Mouse (Mus musculus) heart, embryonic 15.5 days (tissue): ENCODE measurements around the gene Celf5. TPM values are rescaled to one million over a fixed set of nuclear protein-coding genes. Genes with fewer than 3 reads are reported as not detected.

Experiments used
- ATAC-seq: fragments of 200-750 bp; cut with Nextera tagmentation; replicated peaks from 2 replicates; pipeline ENCODE4 v1.8.0; 2017; ENCODE audit warnings: low read depth, moderate TSS enrichment; ENCODE audit not compliant: insufficient number of reproducible peaks, insufficient read depth, low FRiP score
- H3K27ac ChIP-seq: fragments of 300-500 bp; sonication (generic); 2 replicates; pipeline ENCODE4 v1.5.1; 2015; ENCODE audit warnings: mild to moderate bottlenecking, inconsistent platforms
- H3K27me3 ChIP-seq: fragments of 300-500 bp; sonication (generic); 2 replicates; pipeline ENCODE4 v1.6.1; 2015; ENCODE audit warnings: inconsistent platforms
- H3K36me3 ChIP-seq: fragments of 300-500 bp; sonication (generic); 2 replicates; pipeline ENCODE4 v1.6.1; 2015; ENCODE audit warnings: mild to moderate bottlenecking, inconsistent platforms
- H3K4me1 ChIP-seq: fragments of 300-500 bp; sonication (generic); replicated peaks from 2 replicates; pipeline ENCODE4 v1.6.1; 2015; ENCODE audit warnings: inconsistent platforms
- H3K4me2 ChIP-seq: fragments of 300-500 bp; sonication (generic); 2 replicates; pipeline ENCODE4 v1.6.1; 2015; ENCODE audit warnings: inconsistent platforms, mild to moderate bottlenecking, moderate library complexity
- H3K4me3 ChIP-seq: fragments of 300-500 bp; sonication (generic); 2 replicates; pipeline ENCODE4 v1.5.1; 2015; ENCODE audit warnings: mild to moderate bottlenecking, inconsistent platforms
- H3K9ac ChIP-seq: fragments of 300-500 bp; sonication (generic); 2 replicates; pipeline ENCODE4 v1.6.1; 2015; ENCODE audit warnings: mild to moderate bottlenecking, inconsistent platforms
- H3K9me3 ChIP-seq: fragments of 300-500 bp; sonication (generic); replicated peaks from 2 replicates; pipeline ENCODE4 v1.6.1; 2016; ENCODE audit warnings: inconsistent platforms
- WGBS: fragments of 180-500 bp; shearing (Covaris S2); methylation state at CpG from one replicate; pipeline ENCODE4 v1.1.7; 2015; ENCODE audit warnings: mixed read lengths; 5-methylcytosine and 5-hydroxymethylcytosine counted together
- polyA plus RNA-seq: library from polyadenylated mRNA; unstranded; fragments of >200 nt; fragmentation: Nextera tagmentation; extraction: Ambion mirVana; gene quantifications from 2 replicates; pipeline ENCODE4 v1.2.1, GENCODE M21; 2015

Celf5 gene
- 0.08 and 0.41 TPM in 2 replicates for polyA plus RNA-seq

DNA sequence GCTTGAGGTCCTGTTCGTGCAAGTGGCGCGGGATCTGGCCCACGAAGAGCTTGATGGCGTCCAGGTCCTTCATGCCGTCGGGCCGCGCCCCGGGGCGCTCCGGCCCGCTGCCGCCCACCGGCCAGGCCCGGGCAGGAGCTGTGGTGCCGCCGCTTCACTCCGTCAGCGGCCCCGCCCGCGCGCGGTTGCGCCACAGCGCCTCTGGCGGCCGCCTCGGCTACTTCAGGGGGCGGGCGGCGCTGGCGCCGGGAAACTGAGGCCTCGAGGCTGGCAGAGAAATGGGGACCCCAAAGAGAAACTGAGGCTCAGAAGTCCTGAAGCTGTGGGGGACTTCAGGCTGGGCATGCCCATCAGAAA is at the start of gene Celf5:
TSS of gene Celf5 (minus strand) at position 177 of the 357 bp plus-strand sequence.
- Histone ChIP-seq H3K36me3 (peaks cover 11% of the 10 kb centered on the region), H3K4me2 (peak within 1 kb of the TSS; percentile 94), H3K27me3 (peaks cover 48% of the 10 kb centered on the region), H3K9me3 (no peaks in the 10 kb centered on the region), H3K4me1 (peaks cover 12% of the 10 kb centered on the region), H3K9ac (peak within 1 kb of the TSS; percentile 55), H3K4me3 (peak within 1 kb of the TSS; percentile 54), H3K27ac (no peak within 1 kb of the TSS)
- ATAC-seq: peak; percentile 16; the same call in 1 of the 2 replicates
- WGBS: 0% methylated on average over 20 of the region's 36 CpGs

- peaks cover 15% of the 10 kb centered on the region for H3K4me1 ChIP-seq
- H3K9ac ChIP-seq: no peak overlapping the region
- no peaks in the 10 kb centered on the region for H3K9me3 ChIP-seq
- no peak overlapping the region for H3K4me2 ChIP-seq
- ATAC-seq: no peak; the same call in 1 of the 2 replicates
- H3K27me3 ChIP-seq: no peaks in the 10 kb centered on the region
- peaks cover 26% of the 10 kb centered on the region for H3K36me3 ChIP-seq
- H3K4me3 ChIP-seq: no peak overlapping the region
- H3K27ac ChIP-seq: no peak overlapping the region
- 15% methylated on average over 14 of the region's 14 CpGs for WGBS
These were observed 44.3 kb upstream of the Celf5 start for GRCm38 (mm10) chr10:81526779-81527178.

GRCm38 (mm10) chr10:81525017-81525694 is 42.6 kb upstream of the Celf5 start:
- WGBS: 45% methylated on average over 12 of the region's 13 CpGs
- Histone ChIP-seq H3K4me3 (no peak overlapping the region), H3K27me3 (no peaks in the 10 kb centered on the region), H3K36me3 (peaks cover 12% of the 10 kb centered on the region; the same call in 1 of the 2 replicates), H3K9me3 (no peaks in the 10 kb centered on the region), H3K4me1 (peaks cover 15% of the 10 kb centered on the region), H3K27ac (no peak overlapping the region; the same call in 1 of the 2 replicates), H3K9ac (no peak overlapping the region), H3K4me2 (no peak overlapping the region)
- no peak for ATAC-seq

GRCm38 (mm10) chr10:81524051-81524605 is 41.6 kb upstream of the Celf5 start, which contains the start of gene Gna15:
Gene Gna15, minus strand, starts transcription at chr10:81524225.
- no peaks in the 10 kb centered on the region for H3K27me3 ChIP-seq
- WGBS: 17% methylated on average over 9 of the region's 9 CpGs
- peaks cover 15% of the 10 kb centered on the region for H3K4me1 ChIP-seq
- H3K9me3 ChIP-seq: no peaks in the 10 kb centered on the region
- peaks cover 2% of the 10 kb centered on the region; the same call in 1 of the 2 replicates for H3K36me3 ChIP-seq
- H3K4me3 ChIP-seq: peak within 1 kb of the TSS; percentile 15
- ATAC-seq: peak; percentile 45
- H3K27ac ChIP-seq: peak within 1 kb of the TSS; percentile 21
- no peak within 1 kb of the TSS for H3K9ac ChIP-seq
- peak within 1 kb of the TSS; percentile 46 for H3K4me2 ChIP-seq

GRCm38 (mm10) chr10:81523570-81523969 is 41.1 kb upstream of the Celf5 start:
- peak overlapping the region; percentile 21 for H3K27ac ChIP-seq
- 13% methylated on average over 19 of the region's 19 CpGs for WGBS

DNA sequence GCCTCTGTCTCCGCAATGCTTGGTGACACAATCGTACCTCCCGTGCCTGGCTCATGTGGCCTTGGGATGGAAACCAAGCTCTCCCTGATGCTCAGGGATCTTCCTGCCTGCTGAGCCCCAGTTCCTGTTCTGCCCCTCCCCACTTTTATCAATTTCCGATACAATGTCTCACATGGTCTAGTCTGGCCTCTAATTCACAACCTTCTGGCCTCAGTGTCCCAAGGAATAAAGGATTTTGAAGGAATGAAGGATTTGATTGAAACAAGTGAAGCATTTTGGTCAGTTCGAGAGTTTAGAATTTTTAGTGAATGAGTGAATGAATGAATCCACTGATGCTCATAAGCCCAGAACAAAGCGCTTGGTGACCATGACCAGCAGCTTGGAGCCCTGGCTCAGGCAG is 40.6 kb upstream of the Celf5 start:
- H3K4me2 ChIP-seq: 0 out of 2 replicates have a peak overlapping the region, but pooled peaks have one; percentile 46
- H3K27ac ChIP-seq: no peak overlapping the region
- H3K9ac ChIP-seq: no peak overlapping the region
- H3K36me3 ChIP-seq: no peaks in the 10 kb centered on the region
- 61% methylated on average over 6 of the region's 6 CpGs for WGBS
- H3K4me3 ChIP-seq: 0 out of 2 replicates have a peak overlapping the region, but pooled peaks have one; percentile 15
- no peaks in the 10 kb centered on the region for H3K27me3 ChIP-seq
- H3K4me1 ChIP-seq: peaks cover 15% of the 10 kb centered on the region
- H3K9me3 ChIP-seq: no peaks in the 10 kb centered on the region
- ATAC-seq: no peak

More at GRCm38 (mm10) chr10:81523570-81523969, 41.1 kb upstream of the Celf5 start:
- Histone ChIP-seq H3K4me3 (peak overlapping the region; percentile 15), H3K27me3 (no peaks in the 10 kb centered on the region), H3K36me3 (no peaks in the 10 kb centered on the region), H3K9ac (no peak overlapping the region), H3K9me3 (no peaks in the 10 kb centered on the region), H3K4me2 (peak overlapping the region; percentile 46), H3K4me1 (peaks cover 15% of the 10 kb centered on the region)
- ATAC-seq: no peak

DNA sequence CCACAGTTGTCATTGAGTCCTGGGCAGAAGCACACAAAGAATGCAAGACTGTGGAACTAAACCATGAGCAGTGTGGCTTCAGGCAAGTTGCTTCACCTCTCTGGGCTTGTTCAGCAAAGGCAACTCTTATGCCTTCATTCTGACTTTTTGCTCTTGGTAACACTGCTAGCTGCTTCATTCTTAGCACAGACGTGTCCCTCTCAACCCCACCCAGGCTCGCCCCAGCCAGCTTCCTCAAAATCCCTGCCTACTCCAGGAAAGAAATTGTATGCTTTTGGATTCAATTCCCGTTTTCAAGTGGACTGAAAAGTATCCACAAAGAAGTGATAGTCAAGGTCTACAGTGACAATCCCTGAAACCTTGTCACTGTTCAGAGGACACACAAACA is 37.5 kb upstream of the Celf5 start:
- Histone ChIP-seq H3K27me3 (no peaks in the 10 kb centered on the region), H3K9ac (no peak overlapping the region), H3K27ac (no peak overlapping the region), H3K4me1 (peaks cover 14% of the 10 kb centered on the region), H3K9me3 (no peaks in the 10 kb centered on the region), H3K36me3 (no peaks in the 10 kb centered on the region), H3K4me2 (no peak overlapping the region), H3K4me3 (no peak overlapping the region)
- ATAC-seq: no peak
- WGBS: 60% methylated on average over 3 of the region's 3 CpGs

DNA sequence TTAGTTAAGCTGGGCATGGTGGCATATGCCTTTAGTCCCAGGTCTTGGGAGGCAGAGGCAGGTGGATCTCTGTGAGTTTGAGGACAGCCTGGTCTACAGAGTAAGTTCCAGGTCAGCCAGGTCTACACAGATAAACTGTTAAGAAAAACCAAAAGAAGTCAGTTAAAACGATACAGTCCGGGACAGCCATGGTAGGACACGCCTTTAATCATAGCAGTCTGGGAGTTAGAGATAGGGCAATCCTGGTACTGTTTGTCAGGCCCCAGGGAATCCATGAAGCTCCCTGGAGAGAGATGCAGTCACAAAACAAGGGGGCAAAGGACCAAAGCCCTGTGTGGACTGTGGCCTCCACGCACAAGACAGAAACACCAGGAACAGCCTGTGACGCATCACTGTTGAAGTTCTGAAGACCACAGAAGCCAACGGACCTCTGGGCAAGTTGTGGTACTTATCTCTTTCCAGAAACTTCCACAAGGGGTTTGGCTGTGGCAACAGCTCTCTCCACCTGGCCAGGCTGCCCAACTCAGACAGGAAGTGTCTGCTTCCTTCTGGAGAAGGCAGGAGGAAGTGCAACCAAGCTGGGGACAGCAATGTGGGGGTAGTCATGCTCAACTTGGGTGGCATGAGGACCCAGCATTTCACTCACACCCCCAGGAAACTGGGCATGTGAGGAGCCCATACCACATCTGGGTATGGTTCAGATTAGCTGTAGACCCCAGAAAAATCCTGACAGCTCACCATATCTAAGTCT is 36.9 kb upstream of the Celf5 start:
- Histone ChIP-seq H3K36me3 (no peaks in the 10 kb centered on the region), H3K9me3 (no peaks in the 10 kb centered on the region), H3K9ac (no peak overlapping the region), H3K4me3 (no peak overlapping the region), H3K27ac (no peak overlapping the region), H3K4me2 (no peak overlapping the region), H3K27me3 (no peaks in the 10 kb centered on the region), H3K4me1 (peaks cover 11% of the 10 kb centered on the region)
- no peak for ATAC-seq
- 60% methylated on average over 6 of the region's 6 CpGs for WGBS

DNA sequence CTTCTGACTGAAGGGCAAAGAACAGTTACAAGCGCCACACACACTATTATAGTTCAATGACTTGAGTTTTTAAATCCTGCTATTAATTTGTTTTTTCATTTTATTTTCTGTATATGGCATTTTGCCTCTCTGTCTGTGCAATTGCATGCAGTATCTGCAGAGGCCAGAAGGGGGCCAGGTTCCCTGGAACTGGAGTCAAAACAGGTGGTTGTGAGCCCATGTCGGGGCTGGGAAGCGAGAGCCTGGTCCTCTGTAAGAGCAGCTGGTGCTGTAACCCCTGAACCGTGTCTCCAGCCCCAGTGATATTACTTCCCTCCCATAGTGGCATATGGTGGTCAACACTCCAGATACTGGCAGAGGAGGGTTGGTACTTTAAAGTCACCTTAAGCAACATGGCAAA is 36.0 kb upstream of the Celf5 start:
- WGBS: 10% methylated on average over 4 of the region's 4 CpGs
- Histone ChIP-seq H3K4me2 (no peak overlapping the region), H3K9me3 (no peaks in the 10 kb centered on the region), H3K4me3 (no peak overlapping the region), H3K36me3 (no peaks in the 10 kb centered on the region), H3K9ac (no peak overlapping the region), H3K27ac (no peak overlapping the region), H3K27me3 (no peaks in the 10 kb centered on the region), H3K4me1 (peaks cover 3% of the 10 kb centered on the region; the same call in 1 of the 2 replicates)
- ATAC-seq: no peak

GRCm38 (mm10) chr10:81517227-81517626 is 34.7 kb upstream of the Celf5 start:
- H3K4me1 ChIP-seq: no peaks in the 10 kb centered on the region
- H3K27ac ChIP-seq: no peak overlapping the region
- H3K9me3 ChIP-seq: no peaks in the 10 kb centered on the region
- no peak overlapping the region for H3K9ac ChIP-seq
- no peaks in the 10 kb centered on the region for H3K36me3 ChIP-seq
- no peak for ATAC-seq
- H3K4me3 ChIP-seq: no peak overlapping the region
- H3K4me2 ChIP-seq: no peak overlapping the region
- WGBS: 69% methylated on average over 8 of the region's 8 CpGs
- peaks cover 7% of the 10 kb centered on the region; the same call in 1 of the 2 replicates for H3K27me3 ChIP-seq

- Histone ChIP-seq H3K27ac (no peak overlapping the region), H3K27me3 (peaks cover 17% of the 10 kb centered on the region), H3K9me3 (no peaks in the 10 kb centered on the region), H3K4me1 (no peaks in the 10 kb centered on the region), H3K9ac (no peak overlapping the region), H3K4me2 (no peak overlapping the region), H3K36me3 (no peaks in the 10 kb centered on the region), H3K4me3 (no peak overlapping the region)
- ATAC-seq: no peak
- WGBS: 79% methylated on average over 5 of the region's 5 CpGs
These were observed 31.3 kb upstream of the Celf5 start for GRCm38 (mm10) chr10:81513798-81514197.
